Mouse (Mus musculus): ENCODE measurements around the gene Rps12-ps3.

Rps12-ps3 gene

GRCm38 (mm10) chr19:59321990-59322389 lies at the start of gene Rps12-ps3:
Rps12-ps3 (plus strand) TSS chr19:59322290.
- no peak for DNase-seq

- DNase-seq = no peak
Observed at GRCm38 (mm10) chr19:59273190-59273589, 48.9 kb upstream of the Rps12-ps3 start.

GRCm38 (mm10) chr19:59276354-59276753 lies 45.7 kb upstream of the Rps12-ps3 start:
- DNase-seq = no peak

GRCm38 (mm10) chr19:59280841-59281240 lies 41.2 kb upstream of the Rps12-ps3 start:
- DNase-seq = no peak

GRCm38 (mm10) chr19:59282001-59282400 lies 40.1 kb upstream of the Rps12-ps3 start:
- DNase-seq = no peak

- DNase-seq = no peak
Observed at GRCm38 (mm10) chr19:59289042-59289441, 33.0 kb upstream of the Rps12-ps3 start.

GRCm38 (mm10) chr19:59289811-59290210 lies 32.3 kb upstream of the Rps12-ps3 start:
- DNase-seq = no peak

- no peak for DNase-seq
Observed at GRCm38 (mm10) chr19:59292183-59292839, 29.8 kb upstream of the Rps12-ps3 start.

GRCm38 (mm10) chr19:59315308-59315707 lies 6.8 kb upstream of the Rps12-ps3 start:
- DNase-seq = no peak

- no peak for DNase-seq
Observed at GRCm38 (mm10) chr19:59316571-59316970, 5.5 kb upstream of the Rps12-ps3 start.

- no peak for DNase-seq
Observed at GRCm38 (mm10) chr19:59330816-59331225, 8.7 kb downstream of the Rps12-ps3 start.

GRCm38 (mm10) chr19:59336655-59337054 lies 14.6 kb downstream of the Rps12-ps3 start:
- no peak for DNase-seq

- no peak for DNase-seq
Observed at GRCm38 (mm10) chr19:59337872-59338681, 16.0 kb downstream of the Rps12-ps3 start.

GRCm38 (mm10) chr19:59339908-59340307 lies 17.8 kb downstream of the Rps12-ps3 start:
- no peak for DNase-seq

GRCm38 (mm10) chr19:59342964-59343363 lies 20.9 kb downstream of the Rps12-ps3 start:
- no peak for DNase-seq

- peak; percentile 62 for DNase-seq
Observed at GRCm38 (mm10) chr19:59344304-59344711, 22.2 kb downstream of the Rps12-ps3 start.

GRCm38 (mm10) chr19:59345081-59345657 lies 23.1 kb downstream of the Rps12-ps3 start:
- peak; percentile 76 for DNase-seq

- peak; percentile 93 for DNase-seq
Observed at GRCm38 (mm10) chr19:59345658-59346283, 23.7 kb downstream of the Rps12-ps3 start, which contains the start of gene Pdzd8. Pdzd8 (minus strand) TSS chr19:59345780.

GRCm38 (mm10) chr19:59346325-59346724 lies 24.2 kb downstream of the Rps12-ps3 start:
- no peak for DNase-seq

- no peak for DNase-seq
Observed at GRCm38 (mm10) chr19:59349329-59349960, 27.4 kb downstream of the Rps12-ps3 start.

GRCm38 (mm10) chr19:59350273-59350903 lies 28.3 kb downstream of the Rps12-ps3 start:
- no peak for DNase-seq

Measured in liver (tissue).